Mouse (Mus musculus): ENCODE measurements around the gene Atp13a1.

Atp13a1 gene

DNA sequence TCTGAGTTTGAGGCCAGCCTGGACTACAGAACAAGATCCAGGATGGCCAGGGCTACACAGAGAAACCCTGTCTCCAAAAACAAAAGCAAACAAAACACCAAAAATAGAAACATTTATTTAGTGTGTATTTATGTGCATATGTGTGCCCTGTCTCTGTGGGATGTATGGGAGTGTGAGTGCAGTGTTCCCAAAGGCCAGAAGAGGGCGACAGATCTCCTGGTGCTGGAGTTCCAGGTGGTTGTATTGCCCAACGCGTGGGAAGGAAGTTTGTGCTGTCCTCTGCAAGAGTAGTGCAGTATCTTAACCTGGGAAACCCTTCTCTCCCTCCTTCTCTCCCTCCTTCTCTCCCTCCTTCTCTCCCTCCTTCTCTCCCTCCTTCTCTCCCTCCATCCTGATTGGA lies 58.9 kb downstream of the Atp13a1 start:
- DNase-seq (ENCODE audit: low read depth, low spot score) = no peak

DNA sequence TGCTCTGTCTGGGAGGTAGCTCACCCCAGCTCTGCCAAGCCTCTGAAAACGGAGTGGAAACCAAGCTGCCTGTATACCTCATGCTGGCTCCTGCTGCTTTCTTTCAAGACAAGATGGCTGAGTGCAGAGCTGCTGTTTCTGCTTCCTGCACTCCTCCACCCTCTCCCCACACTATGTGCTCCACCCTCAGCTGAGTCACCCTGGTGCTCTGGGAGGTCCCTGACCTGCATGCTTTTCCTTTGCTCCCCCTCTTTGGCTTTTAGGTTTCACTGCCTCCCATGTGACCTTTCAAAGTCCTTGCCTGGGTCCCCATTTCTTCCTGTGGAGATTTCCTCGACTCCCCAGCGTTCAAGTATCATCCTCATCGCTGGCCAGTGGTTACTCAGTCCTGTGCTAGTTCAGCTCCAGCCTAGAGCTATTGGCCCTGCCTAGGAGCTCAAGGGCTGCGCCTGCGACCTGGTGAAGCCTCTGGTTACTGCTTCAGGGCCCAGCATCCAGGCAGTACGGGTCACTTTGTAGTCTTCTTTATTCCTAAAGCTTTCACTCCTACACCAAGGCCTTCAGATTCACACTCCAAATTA lies 60.1 kb downstream of the Atp13a1 start:
- DNase-seq (ENCODE audit: low read depth, low spot score) = no peak

DNA sequence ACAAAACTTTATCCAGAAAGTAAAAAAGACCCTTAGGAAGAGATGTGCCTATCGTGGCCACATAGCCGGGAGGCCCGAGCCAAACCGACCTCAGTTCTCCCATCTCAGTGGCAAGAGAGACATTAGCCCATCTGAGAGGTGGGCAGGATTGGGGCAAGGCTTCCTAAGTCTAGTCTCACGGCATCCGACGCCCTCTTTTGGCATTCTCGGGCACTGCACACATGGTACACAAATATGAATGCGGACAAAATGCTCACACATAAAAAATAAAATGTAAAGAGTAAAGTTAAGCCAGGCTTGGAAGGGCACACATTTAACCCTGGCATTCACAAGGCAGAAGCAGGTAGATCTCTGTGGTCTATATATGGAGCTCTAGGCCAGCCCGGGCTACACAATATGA lies 62.9 kb downstream of the Atp13a1 start:
- no peak for DNase-seq (ENCODE audit: low read depth, low spot score)

Measured in forelimb bud, embryonic 11.5 days (tissue).